Mouse (Mus musculus) spleen, adult 2 months (tissue): ENCODE data around the gene Ivns1abp. TPM values are rescaled to one million over a fixed set of nuclear protein-coding genes. Genes with fewer than 3 reads are reported as not detected.
"Not testable (repeated sequence)": the region's sequence is repeated elsewhere in the genome, so short reads cannot be mapped to it uniquely, and the experiment has no call there.

Source experiments
- DNase-seq, 2 experiments: peaks; one replicate each; pipeline versions ENCODE4 v3.0.0 to v3.0.0-alpha.2; 2012 to 2021; ENCODE audit warnings: low spot score in 2 of 2, low read depth in 1 of 2
- H3K27ac ChIP-seq: fragments of 200-500 bp; 2 replicates; pipeline ENCODE4 v1.5.1; 2012; ENCODE audit warnings: low read length, inconsistent platforms; ENCODE audit not compliant: insufficient read depth
- H3K27me3 ChIP-seq: fragments of 200-500 bp; 2 replicates; pipeline ENCODE4 v1.6.1; 2012; ENCODE audit warnings: mild to moderate bottlenecking, moderate library complexity, low read length, inconsistent platforms; ENCODE audit not compliant: control insufficient read depth, insufficient read depth
- H3K36me3 ChIP-seq: fragments of 200-500 bp; 2 replicates; pipeline ENCODE4 v1.6.1; 2012; ENCODE audit warnings: mild to moderate bottlenecking, low read length, inconsistent platforms; ENCODE audit not compliant: control insufficient read depth, insufficient read depth
- H3K4me1 ChIP-seq: fragments of 200-500 bp; 2 replicates; pipeline ENCODE4 v1.6.1; 2011; ENCODE audit warnings: inconsistent platforms; ENCODE audit not compliant: control insufficient read depth, insufficient read depth, insufficient read length
- H3K4me3 ChIP-seq: fragments of 200-500 bp; 2 replicates; pipeline ENCODE4 v1.5.1; 2011; ENCODE audit warnings: mild to moderate bottlenecking, inconsistent platforms; ENCODE audit not compliant: insufficient read depth, insufficient read length; ENCODE audit errors: extremely low read depth
- CTCF ChIP-seq: fragments of 200-500 bp; IDR thresholded peaks from 2 replicates; pipeline ENCODE4 v1.5.1; 2011; ENCODE audit warnings: mild to moderate bottlenecking, inconsistent platforms; ENCODE audit not compliant: insufficient read depth, insufficient read length, insufficient replicate concordance; ENCODE audit errors: extremely low read depth
- POLR2A ChIP-seq: fragments of 200-500 bp; IDR thresholded peaks from 2 replicates; pipeline ENCODE4 v1.6.1; 2011; ENCODE audit warnings: low read depth, low read length, inconsistent platforms
- WGBS: fragments of 180-500 bp; shearing (Covaris S2); methylation state at CpG from one replicate; pipeline ENCODE4 v1.1.7; 2018; 5-methylcytosine and 5-hydroxymethylcytosine counted together
- polyA plus RNA-seq: library from polyadenylated mRNA; depleted of rRNA; stranded (reverse); fragments of >200 nt; gene quantifications from 2 replicates; pipeline ENCODE4 v1.2.3, GENCODE M21; 2012

The Ivns1abp gene
- polyA plus RNA-seq, 1 experiment, result 35.7 TPM

- TF ChIP-seq POLR2A, result no peak
- TF ChIP-seq CTCF, result no peak
- H3K36me3 ChIP-seq, result peaks cover 6% of the 10 kb centered on the region
- no peak overlapping the region for H3K27ac ChIP-seq
- H3K4me3 ChIP-seq, result peak overlapping the region; percentile 80
- peaks cover 6% of the 10 kb centered on the region for H3K4me1 ChIP-seq
- DNase-seq, result no peak
- no peaks in the 10 kb centered on the region for H3K27me3 ChIP-seq
Measured at GRCm38 (mm10) chr1:151345863-151346195, 1.6 kb downstream of the Ivns1abp start.

- H3K36me3 ChIP-seq, result peaks cover 10% of the 10 kb centered on the region
- WGBS, result 7% methylated on average over 6 of the region's 6 CpGs
- DNase-seq, result peak in 1 of 2 experiments; percentile 11
- TF ChIP-seq POLR2A (no peak), CTCF (no peak)
- H3K4me1 ChIP-seq, result peaks cover 6% of the 10 kb centered on the region
- no peaks in the 10 kb centered on the region for H3K27me3 ChIP-seq
- peak overlapping the region; percentile 78 for H3K27ac ChIP-seq
- H3K4me3 ChIP-seq, result peak overlapping the region; percentile 28; the same call in 1 of the 2 replicates
Measured at GRCm38 (mm10) chr1:151346681-151347127, 2.4 kb downstream of the Ivns1abp start.

- not testable (repeated sequence) for H3K27ac ChIP-seq, DNase-seq, H3K4me3 ChIP-seq, H3K27me3 ChIP-seq, H3K4me1 ChIP-seq
- peaks cover 16% of the 10 kb centered on the region for H3K36me3 ChIP-seq
- 66% methylated on average over 4 of the region's 4 CpGs for WGBS
Measured at GRCm38 (mm10) chr1:151348293-151348692, 4.0 kb downstream of the Ivns1abp start.

- peak; percentile 56 to 58 for DNase-seq
- 0 out of 2 replicates have a peak, but pooled peaks cover 3% of the 10 kb centered on the region for H3K4me1 ChIP-seq
- H3K4me3 ChIP-seq, result no peak overlapping the region
- peaks cover 35% of the 10 kb centered on the region for H3K36me3 ChIP-seq
- no peak for TF ChIP-seq POLR2A
- no peak for TF ChIP-seq CTCF
- H3K27me3 ChIP-seq, result no peaks in the 10 kb centered on the region
- H3K27ac ChIP-seq, result no peak overlapping the region
- 93% methylated on average over 2 of the region's 2 CpGs for WGBS
Measured at GRCm38 (mm10) chr1:151352911-151353310, 8.6 kb downstream of the Ivns1abp start.

- Histone ChIP-seq H3K36me3 (peaks cover 45% of the 10 kb centered on the region), H3K4me3 (no peak overlapping the region), H3K27me3 (no peaks in the 10 kb centered on the region), H3K27ac (no peak overlapping the region), H3K4me1 (no peaks in the 10 kb centered on the region)
- WGBS, result 92% methylated on average over 5 of the region's 5 CpGs
- TF ChIP-seq POLR2A, result no peak
- TF ChIP-seq CTCF, result no peak
- DNase-seq, result no peak
Measured at GRCm38 (mm10) chr1:151355994-151356393, 11.7 kb downstream of the Ivns1abp start.

- H3K36me3 ChIP-seq, result peaks cover 46% of the 10 kb centered on the region
- no peaks in the 10 kb centered on the region for H3K4me1 ChIP-seq
- no peak overlapping the region for H3K27ac ChIP-seq
- 94% methylated on average over 3 of the region's 3 CpGs for WGBS
- no peak for DNase-seq
- H3K27me3 ChIP-seq, result no peaks in the 10 kb centered on the region
- TF ChIP-seq POLR2A, result no peak
- H3K4me3 ChIP-seq, result no peak overlapping the region
Measured at GRCm38 (mm10) chr1:151359374-151359773, 15.1 kb downstream of the Ivns1abp start.

- Histone ChIP-seq H3K4me1 (peaks cover 6% of the 10 kb centered on the region; the same call in 1 of the 2 replicates), H3K27me3 (no peaks in the 10 kb centered on the region), H3K27ac (no peak overlapping the region), H3K4me3 (no peak overlapping the region), H3K36me3 (peaks cover 13% of the 10 kb centered on the region)
- WGBS, result 92% methylated on average over 8 of the region's 8 CpGs
- TF ChIP-seq CTCF (no peak), POLR2A (no peak)
- no peak for DNase-seq
Measured at GRCm38 (mm10) chr1:151366944-151367605, 22.8 kb downstream of the Ivns1abp start.
